Mouse (Mus musculus): ENCODE results near the gene Anapc2.

DNA sequence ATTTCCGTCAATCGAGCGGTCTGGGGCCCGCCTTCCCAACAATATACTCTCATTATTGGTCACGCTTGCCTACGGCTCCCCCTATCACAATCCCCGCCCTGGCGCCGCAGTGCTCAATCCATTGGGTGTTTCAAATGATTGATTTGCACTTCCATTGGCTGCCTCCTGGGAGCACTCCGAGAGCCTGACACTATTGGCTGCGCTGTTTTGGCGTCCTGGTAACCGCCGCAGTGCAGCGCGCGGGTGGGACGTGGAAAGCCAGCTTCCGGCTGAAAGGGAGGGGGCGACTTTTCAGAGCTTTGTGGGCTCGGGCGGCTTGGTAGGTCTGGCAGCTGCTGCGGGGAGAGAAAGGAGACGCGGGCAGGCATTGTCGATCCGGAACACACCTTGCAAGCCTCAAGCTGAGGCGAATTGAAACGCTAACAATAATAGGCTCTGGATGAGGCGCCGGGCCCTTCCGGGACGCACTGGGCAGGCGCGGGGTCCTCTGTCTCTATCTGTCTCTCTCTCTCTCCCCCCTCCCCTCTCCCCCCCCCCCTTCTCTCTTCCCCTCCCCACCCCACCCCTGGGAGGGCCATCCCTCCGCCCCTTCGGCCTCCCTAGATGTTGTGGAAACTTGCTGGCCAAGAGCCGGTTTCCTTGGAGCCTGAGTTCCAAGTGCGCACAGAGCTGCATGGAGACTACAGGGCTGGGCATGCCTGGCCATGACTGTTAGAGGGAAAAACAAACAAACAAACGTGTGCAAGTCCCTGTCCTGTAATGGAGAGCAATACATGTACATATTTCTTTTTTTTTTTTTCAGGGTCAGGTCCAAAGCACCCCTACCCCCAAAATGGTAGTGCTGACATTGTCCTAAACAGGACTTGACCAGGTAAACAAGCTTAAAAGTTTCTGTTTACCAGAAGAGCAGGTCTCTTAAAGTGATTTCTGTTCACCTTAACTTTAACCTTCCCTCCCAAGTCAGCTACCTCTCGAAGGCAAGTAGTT is 47.2 kb upstream of the Anapc2 start:
- TF ChIP-seq CTCF (IDR thresholded peaks at IDR 0.05; ENCODE audit: control insufficient read depth, insufficient read depth, insufficient read length) (no peak), MAX (IDR thresholded peaks at IDR 0.05) (no peak), USF1 (IDR thresholded peaks at IDR 0.05; ENCODE audit: low read depth) (no peak), CEBPB (IDR thresholded peaks at IDR 0.05; ENCODE audit: low read depth) (no peak), MYOG (IDR thresholded peaks at IDR 0.05; ENCODE audit: control insufficient read depth, extremely low read depth, insufficient read length) (no peak), FOSL1 (IDR thresholded peaks at IDR 0.05; ENCODE audit: insufficient read depth, low read length, poor library complexity, severe bottlenecking) (no peak), MYOD1 (IDR thresholded peaks at IDR 0.05; ENCODE audit: control insufficient read depth, insufficient read length, low read depth) (no peak)
